Mouse (Mus musculus): ENCODE data around the gene Peak1. TPM values are rescaled to one million over a fixed set of nuclear protein-coding genes. Genes with fewer than 3 reads are reported as not detected.

The Peak1 gene
- total and polyA plus RNA-seq, 3 experiments, result 2.8 to 13.3 (median 5.4) TPM

- Histone ChIP-seq H3K36me3 (replicated peaks in 1 of 2; ENCODE audit: control insufficient read depth in 1 of 2, insufficient read depth in 1 of 2, low read length in 1 of 2) (no peaks in the 10 kb centered on the region), H3K4me2 (ENCODE audit: insufficient read depth, low read depth, poor library complexity, severe bottlenecking) (no peak overlapping the region), H3K27ac (ENCODE audit: insufficient read depth, low read depth) (no peak overlapping the region), H3K27me3 (replicated peaks) (no peaks in the 10 kb centered on the region), H3K4me1 (ENCODE audit: control insufficient read depth in 1 of 2, insufficient read depth in 2 of 2) (peaks cover 3 to 23% of the 10 kb centered on the region in 2 experiments), H3K4me3 (replicated peaks in 1 of 3; ENCODE audit: low read depth in 2 of 3, low read length in 2 of 3, poor library complexity in 1 of 3) (no peak overlapping the region), H3K9me3 (replicated peaks; ENCODE audit: low read length) (peaks cover 2% of the 10 kb centered on the region), H3K79me2 (replicated peaks; ENCODE audit: control insufficient read depth, extremely low read depth, insufficient read depth, poor library complexity, severe bottlenecking) (no peaks in the 10 kb centered on the region), H3K9ac (ENCODE audit: insufficient read depth, low read depth) (no peak overlapping the region)
- dilution Hi-C loops (cut with MboI; ENCODE audit: extremely low pct_ligation_motif_present, extremely low pct_unique_long_range_greater_than_20kb, low sequenced_read_pairs) (no loop called here), in situ Hi-C loops (cut with MboI; ENCODE audit: low pct_ligation_motif_present, low pct_unique_long_range_greater_than_20kb, low sequenced_read_pairs) (no loop called here)
- no peak for DNase-seq (ENCODE audit: extremely low read depth)
- TF ChIP-seq ZKSCAN1 (IDR thresholded peaks at IDR 0.05; ENCODE audit: borderline replicate concordance, low read depth, low read length), result no peak
- TF ChIP-seq ZMIZ1 (IDR thresholded peaks at IDR 0.05; ENCODE audit: low read depth, low read length), result no peak
- TF ChIP-seq ZNF384 (IDR thresholded peaks at IDR 0.05; ENCODE audit: low read depth, low read length), result no peak
- TF ChIP-seq NELFE (IDR thresholded peaks at IDR 0.05; ENCODE audit: low read depth, low read length), result no peak
- TF ChIP-seq POLR2A (IDR thresholded peaks at IDR 0.05; ENCODE audit: low read depth, low read length), result no peak
- no peak for TF ChIP-seq CTCF (conservative IDR thresholded peaks at IDR 0.05 in 1 of 2, IDR thresholded peaks at IDR 0.05 in 1 of 2; ENCODE audit: low read depth in 2 of 2, low read length in 2 of 2)
- no peak for TF ChIP-seq HCFC1 (IDR thresholded peaks at IDR 0.05; ENCODE audit: low read depth, low read length)
These were observed 240.5 kb downstream of the Peak1 start for GRCm38 (mm10) chr9:56177354-56177753.

GRCm38 (mm10) chr9:56175316-56175715 lies 242.6 kb downstream of the Peak1 start:
- Histone ChIP-seq H3K9ac (ENCODE audit: insufficient read depth, low read depth) (no peak overlapping the region), H3K4me2 (ENCODE audit: insufficient read depth, low read depth, poor library complexity, severe bottlenecking) (no peak overlapping the region), H3K4me3 (replicated peaks in 1 of 3; ENCODE audit: low read depth in 2 of 3, low read length in 2 of 3, poor library complexity in 1 of 3) (no peak overlapping the region), H3K4me1 (ENCODE audit: control insufficient read depth in 1 of 2, insufficient read depth in 2 of 2) (peaks cover 0 to 11% of the 10 kb centered on the region in 2 experiments; a peak in 3 of 4 replicates), H3K36me3 (replicated peaks in 1 of 2; ENCODE audit: control insufficient read depth in 1 of 2, insufficient read depth in 1 of 2, low read length in 1 of 2) (no peaks in the 10 kb centered on the region), H3K27ac (ENCODE audit: insufficient read depth, low read depth) (no peak overlapping the region), H3K9me3 (replicated peaks; ENCODE audit: low read length) (peaks cover 1% of the 10 kb centered on the region), H3K27me3 (replicated peaks) (no peaks in the 10 kb centered on the region), H3K79me2 (replicated peaks; ENCODE audit: control insufficient read depth, extremely low read depth, insufficient read depth, poor library complexity, severe bottlenecking) (no peaks in the 10 kb centered on the region)
- dilution Hi-C loops (cut with MboI; ENCODE audit: extremely low pct_ligation_motif_present, extremely low pct_unique_long_range_greater_than_20kb, low sequenced_read_pairs) (no loop called here), in situ Hi-C loops (cut with MboI; ENCODE audit: low pct_ligation_motif_present, low pct_unique_long_range_greater_than_20kb, low sequenced_read_pairs) (no loop called here)
- DNase-seq (ENCODE audit: extremely low read depth), result no peak
- no peak for TF ChIP-seq IRF4 (IDR thresholded peaks at IDR 0.05; ENCODE audit: low read depth, low read length)
- no peak for TF ChIP-seq POLR2AphosphoS2 (IDR thresholded peaks at IDR 0.05; ENCODE audit: low read depth, low read length)
- TF ChIP-seq GABPA (IDR thresholded peaks at IDR 0.05; ENCODE audit: insufficient replicate concordance, low read depth, low read length), result no peak
- no peak for TF ChIP-seq MYC (IDR thresholded peaks at IDR 0.05; ENCODE audit: low read depth, low read length)
- TF ChIP-seq RAD21 (IDR thresholded peaks at IDR 0.05; ENCODE audit: low read depth, low read length), result no peak
- TF ChIP-seq ETS1 (conservative IDR thresholded peaks at IDR 0.05; ENCODE audit: low read depth, low read length), result no peak
- TF ChIP-seq JUN (IDR thresholded peaks at IDR 0.05; ENCODE audit: insufficient read depth, low read depth, low read length), result no peak
- no peak for TF ChIP-seq KAT2A (IDR thresholded peaks at IDR 0.05; ENCODE audit: insufficient replicate concordance, low read length)
- TF ChIP-seq MAZ (IDR thresholded peaks at IDR 0.05; ENCODE audit: low read depth, low read length), result no peak
- TF ChIP-seq POLR2A (IDR thresholded peaks at IDR 0.05; ENCODE audit: low read depth, low read length), result no peak
- no peak for TF ChIP-seq CHD1 (IDR thresholded peaks at IDR 0.05; ENCODE audit: low read depth, low read length)
- no peak for TF ChIP-seq HCFC1 (IDR thresholded peaks at IDR 0.05; ENCODE audit: low read depth, low read length)
- no peak for TF ChIP-seq USF2 (conservative IDR thresholded peaks at IDR 0.05; ENCODE audit: low read depth, low read length)

Data from CH12.LX (cell line).